Mouse (Mus musculus) forebrain, embryonic 16.5 days (tissue): Measurements from ENCODE around the gene C2cd2l. TPM values are rescaled to one million over a fixed set of nuclear protein-coding genes. Genes with fewer than 3 reads are reported as not detected.
"Not testable (repeated sequence)": the region's sequence is repeated elsewhere in the genome, so short reads cannot be mapped to it uniquely, and the experiment has no call there.

Source experiments
- ATAC-seq: fragments of 200-750 bp; cut with Nextera tagmentation; 2 replicates; pipeline ENCODE4 v1.8.0; 2017; ENCODE audit warnings: mild to moderate bottlenecking, moderate library complexity
- H3K27ac ChIP-seq: fragments of 300-500 bp; sonication (generic); 2 replicates; pipeline ENCODE4 v1.5.1; 2014; ENCODE audit warnings: low read length, control low read depth
- H3K27me3 ChIP-seq: fragments of 300-500 bp; sonication (generic); replicated peaks from 2 replicates; pipeline ENCODE4 v1.6.1; 2014; ENCODE audit warnings: low read length; ENCODE audit not compliant: control insufficient read depth, insufficient read depth
- H3K36me3 ChIP-seq: fragments of 300-500 bp; sonication (generic); 2 replicates; pipeline ENCODE4 v1.6.1; 2014; ENCODE audit not compliant: control insufficient read depth, insufficient read depth
- H3K4me1 ChIP-seq: fragments of 300-500 bp; sonication (generic); replicated peaks from 2 replicates; pipeline ENCODE4 v1.6.1; 2014; ENCODE audit warnings: low read length; ENCODE audit not compliant: control insufficient read depth, insufficient read depth
- H3K4me2 ChIP-seq: fragments of 300-500 bp; sonication (generic); 2 replicates; pipeline ENCODE4 v1.6.1; 2014; ENCODE audit warnings: mild to moderate bottlenecking, low read length, control low read depth
- H3K4me3 ChIP-seq: fragments of 300-500 bp; sonication (generic); replicated peaks from 2 replicates; pipeline ENCODE4 v1.5.1; 2014; ENCODE audit warnings: mild to moderate bottlenecking, low read length, control low read depth
- H3K9ac ChIP-seq: fragments of 300-500 bp; sonication (generic); replicated peaks from 2 replicates; pipeline ENCODE4 v1.6.1; 2014; ENCODE audit warnings: low read depth, low read length, control low read depth
- H3K9me3 ChIP-seq: fragments of 300-500 bp; sonication (generic); 2 replicates; pipeline ENCODE4 v1.6.1; 2016; ENCODE audit warnings: low read length; ENCODE audit not compliant: control insufficient read depth
- WGBS: fragments of 180-500 bp; shearing (Covaris S2); extraction: QIAGEN DNeasy Blood & Tissue Kit; methylation state at CpG from one replicate; pipeline ENCODE4 v1.1.7; 2014; 5-methylcytosine and 5-hydroxymethylcytosine counted together
- polyA plus RNA-seq: library from polyadenylated mRNA; unstranded; fragments of >200 nt; fragmentation: Nextera tagmentation; extraction: Ambion mirVana; gene quantifications from 2 replicates; pipeline ENCODE4 v1.2.1, GENCODE M21; 2015

C2cd2l gene
- 29.0 and 31.4 TPM in 2 replicates for polyA plus RNA-seq

GRCm38 (mm10) chr9:44319887-44320798 lies at the start of gene C2cd2l:
Gene C2cd2l, minus strand, starts transcription at chr9:44320285.
- WGBS: 0% methylated on average over 66 of the region's 67 CpGs

GRCm38 (mm10) chr9:44364480-44364879 lies 44.4 kb upstream of the C2cd2l start:
- ATAC-seq: no peak
- Histone ChIP-seq H3K27ac (no peak overlapping the region), H3K4me3 (no peak overlapping the region), H3K9me3 (no peaks in the 10 kb centered on the region), H3K4me1 (peaks cover 7% of the 10 kb centered on the region), H3K4me2 (no peak overlapping the region), H3K27me3 (no peaks in the 10 kb centered on the region), H3K36me3 (no peaks in the 10 kb centered on the region; the same call in 1 of the 2 replicates), H3K9ac (no peak overlapping the region)
- WGBS: 57% methylated on average over 3 of the region's 3 CpGs

More at GRCm38 (mm10) chr9:44319887-44320798, at the start of gene C2cd2l:
- H3K4me2 ChIP-seq: peak within 1 kb of the TSS; percentile 89
- H3K27ac ChIP-seq: peak within 1 kb of the TSS; percentile 80
- peaks cover 29% of the 10 kb centered on the region for H3K4me1 ChIP-seq
- no peaks in the 10 kb centered on the region for H3K27me3 ChIP-seq
- H3K4me3 ChIP-seq: peak within 1 kb of the TSS; percentile 97
- H3K9ac ChIP-seq: peak within 1 kb of the TSS; percentile 87
- H3K36me3 ChIP-seq: no peaks in the 10 kb centered on the region
- no peaks in the 10 kb centered on the region for H3K9me3 ChIP-seq
- ATAC-seq: peak; percentile 99

GRCm38 (mm10) chr9:44361931-44362330 lies 41.8 kb upstream of the C2cd2l start:
- Histone ChIP-seq H3K27ac (peak overlapping the region; percentile 78), H3K9ac (peak overlapping the region; percentile 49; the same call in 1 of the 2 replicates), H3K4me3 (peak overlapping the region; percentile 76), H3K4me2 (peak overlapping the region; percentile 57)
- not testable (repeated sequence) for H3K4me1 ChIP-seq, H3K36me3 ChIP-seq, H3K9me3 ChIP-seq, H3K27me3 ChIP-seq
- 50% methylated on average over 4 of the region's 4 CpGs for WGBS
- peak; percentile 32 for ATAC-seq

- under 1% methylated on average over 44 of the region's 44 CpGs for WGBS
- peaks cover 8% of the 10 kb centered on the region for H3K36me3 ChIP-seq
- peak within 1 kb of the TSS; percentile 78 for H3K27ac ChIP-seq
- peak within 1 kb of the TSS; percentile 57 for H3K4me2 ChIP-seq
- no peaks in the 10 kb centered on the region for H3K9me3 ChIP-seq
- H3K9ac ChIP-seq: peak within 1 kb of the TSS; percentile 82
- H3K27me3 ChIP-seq: no peaks in the 10 kb centered on the region
- peak within 1 kb of the TSS; percentile 76 for H3K4me3 ChIP-seq
- peaks cover 7% of the 10 kb centered on the region for H3K4me1 ChIP-seq
- peak; percentile 93 for ATAC-seq
Observed at GRCm38 (mm10) chr9:44361190-44361917, 41.3 kb upstream of the C2cd2l start, which contains the start of gene Vps11. Gene Vps11, minus strand, starts transcription at chr9:44361670.

- Histone ChIP-seq H3K9me3 (no peaks in the 10 kb centered on the region), H3K27ac (no peak overlapping the region), H3K4me2 (no peak overlapping the region), H3K9ac (no peak overlapping the region), H3K27me3 (no peaks in the 10 kb centered on the region), H3K4me1 (peaks cover 7% of the 10 kb centered on the region), H3K36me3 (peaks cover 42% of the 10 kb centered on the region), H3K4me3 (no peak overlapping the region)
- 67% methylated on average over 4 of the region's 4 CpGs for WGBS
- no peak for ATAC-seq
Observed at GRCm38 (mm10) chr9:44357207-44357606, 37.1 kb upstream of the C2cd2l start.

- Histone ChIP-seq H3K36me3 (peaks cover 65% of the 10 kb centered on the region), H3K27me3 (no peaks in the 10 kb centered on the region), H3K27ac (no peak overlapping the region), H3K9ac (no peak overlapping the region), H3K9me3 (no peaks in the 10 kb centered on the region), H3K4me2 (no peak overlapping the region), H3K4me1 (no peaks in the 10 kb centered on the region), H3K4me3 (no peak overlapping the region)
- WGBS: 96% methylated on average over 6 of the region's 6 CpGs
- no peak for ATAC-seq
Observed at GRCm38 (mm10) chr9:44353142-44353541, 33.1 kb upstream of the C2cd2l start.

GRCm38 (mm10) chr9:44352337-44352736 lies 32.3 kb upstream of the C2cd2l start:
- Histone ChIP-seq H3K4me2 (no peak overlapping the region), H3K27ac (no peak overlapping the region), H3K27me3 (no peaks in the 10 kb centered on the region), H3K36me3 (peaks cover 71% of the 10 kb centered on the region), H3K4me3 (no peak overlapping the region), H3K9me3 (no peaks in the 10 kb centered on the region), H3K9ac (no peak overlapping the region), H3K4me1 (no peaks in the 10 kb centered on the region)
- WGBS: 91% methylated on average over 10 of the region's 10 CpGs
- no peak for ATAC-seq

GRCm38 (mm10) chr9:44351396-44351795 lies 31.3 kb upstream of the C2cd2l start:
- WGBS: 91% methylated on average over 4 of the region's 4 CpGs
- no peak for ATAC-seq

GRCm38 (mm10) chr9:44348546-44348945 lies 28.5 kb upstream of the C2cd2l start:
- Histone ChIP-seq H3K4me2 (no peak overlapping the region), H3K27ac (no peak overlapping the region), H3K36me3 (peaks cover 56% of the 10 kb centered on the region), H3K9ac (no peak overlapping the region), H3K9me3 (no peaks in the 10 kb centered on the region), H3K4me3 (no peak overlapping the region), H3K27me3 (no peaks in the 10 kb centered on the region), H3K4me1 (0 out of 2 replicates have a peak, but pooled peaks cover 3% of the 10 kb centered on the region)
- no peak for ATAC-seq
- 94% methylated on average over 4 of the region's 4 CpGs for whole genome bisulfite sequencing

More at GRCm38 (mm10) chr9:44351396-44351795, 31.3 kb upstream of the C2cd2l start:
- no peak overlapping the region for H3K9ac ChIP-seq
- H3K27ac ChIP-seq: no peak overlapping the region
- no peak overlapping the region for H3K4me3 ChIP-seq
- H3K36me3 ChIP-seq: peaks cover 77% of the 10 kb centered on the region
- no peak overlapping the region for H3K4me2 ChIP-seq
- no peaks in the 10 kb centered on the region for H3K27me3 ChIP-seq
- no peaks in the 10 kb centered on the region for H3K9me3 ChIP-seq
- H3K4me1 ChIP-seq: no peaks in the 10 kb centered on the region
